Mouse (Mus musculus): ENCODE data around the gene Zbtb12. TPM values are rescaled to one million over a fixed set of nuclear protein-coding genes. Genes with fewer than 3 reads are reported as not detected.
"Not testable (repeated sequence)": the region's sequence is repeated elsewhere in the genome, so short reads cannot be mapped to it uniquely, and the experiment has no call there.

Gene Zbtb12
- total RNA-seq (2015) (0.78 and 1.1 TPM in 2 replicates), total RNA-seq (2017) (0.98 and 1.0 TPM in 2 replicates)

DNA sequence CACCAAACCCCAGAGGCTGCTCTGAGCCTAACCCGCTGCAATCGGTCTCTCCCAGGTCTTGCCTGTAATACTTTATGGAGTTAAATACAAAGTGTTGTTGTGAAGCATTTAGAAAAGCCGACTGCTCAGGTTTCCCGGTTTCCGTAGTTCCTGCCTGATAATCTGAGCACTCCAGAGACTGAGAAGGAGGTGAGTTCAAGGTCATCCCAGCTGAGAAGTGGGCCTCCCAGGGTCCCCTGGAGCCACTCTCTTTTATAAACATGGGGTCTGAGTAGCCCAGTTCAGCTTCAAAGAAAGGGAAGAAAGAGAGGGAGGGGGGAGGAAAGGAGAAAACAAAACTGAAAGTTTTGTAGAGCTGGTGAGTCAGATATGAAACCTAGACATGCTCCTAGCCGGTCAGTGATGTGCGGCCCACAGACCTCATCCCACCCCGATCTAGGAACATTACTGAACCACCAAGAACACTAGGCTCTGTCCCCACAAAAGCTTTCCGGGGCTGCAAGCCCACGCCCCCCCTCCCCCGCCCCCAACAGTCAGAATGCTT, at the start of gene Zbtb12:
Gene Zbtb12, plus strand, starts transcription at position 148 of the 544 bp plus-strand sequence.
- ATAC-seq (ENCODE audit: poor library complexity, severe bottlenecking): no peak

DNA sequence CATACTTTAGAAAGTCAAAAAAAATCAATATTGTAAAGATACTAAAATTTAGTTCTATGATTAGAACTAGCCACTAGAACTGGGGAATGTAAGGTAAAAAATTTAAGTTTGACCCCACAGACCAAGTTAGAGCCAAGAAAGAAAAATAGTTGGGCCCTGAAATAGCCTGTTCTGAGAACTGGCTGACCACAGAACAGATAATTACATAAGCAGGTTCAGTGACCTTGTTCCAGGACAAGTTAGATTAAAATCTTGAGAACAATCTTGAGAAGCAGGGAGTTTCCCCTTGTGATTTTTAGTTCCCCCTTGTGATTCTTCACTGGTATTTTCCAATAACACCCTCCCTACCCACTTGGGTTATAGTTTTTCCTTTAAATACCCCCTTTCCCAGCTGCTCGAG, 48.5 kb upstream of the Zbtb12 start:
- not testable (repeated sequence) for ATAC-seq (ENCODE audit: poor library complexity, severe bottlenecking)

DNA sequence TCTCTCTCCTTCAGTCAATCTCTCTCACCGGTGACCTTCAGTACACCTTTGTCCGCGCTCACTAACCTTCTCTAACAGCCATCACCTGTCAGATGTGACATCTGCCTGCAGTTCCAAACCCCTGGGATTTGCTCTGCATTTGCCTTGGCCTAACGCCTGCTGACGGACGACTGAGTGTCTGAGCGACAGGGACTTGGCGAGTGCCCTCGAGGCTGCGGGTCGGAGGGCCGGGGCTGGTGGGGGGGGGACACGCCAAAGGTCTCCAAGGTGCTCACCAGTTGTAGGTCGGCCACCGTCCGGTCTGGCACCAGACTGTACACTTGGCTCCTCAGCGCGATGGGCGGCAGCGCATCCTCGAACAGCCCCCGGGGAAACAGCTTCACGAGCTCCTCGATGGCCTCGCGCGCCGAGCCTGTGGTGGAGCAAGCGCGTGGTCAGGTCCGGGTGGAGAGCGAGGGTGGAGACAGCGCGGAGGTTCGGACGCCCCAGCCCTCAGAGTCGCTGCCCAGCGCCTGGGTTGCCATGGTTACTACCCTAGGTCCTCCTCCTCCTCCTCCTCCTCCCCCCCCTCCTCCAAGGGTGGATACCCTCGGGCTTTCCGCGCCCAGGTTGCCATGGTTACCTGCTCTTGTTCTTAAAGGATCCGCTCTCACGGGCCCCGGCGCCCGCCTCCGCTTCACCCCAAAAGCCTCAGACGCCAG, 43.0 kb upstream of the Zbtb12 start:
- ATAC-seq (ENCODE audit: poor library complexity, severe bottlenecking): peak; percentile 71

DNA sequence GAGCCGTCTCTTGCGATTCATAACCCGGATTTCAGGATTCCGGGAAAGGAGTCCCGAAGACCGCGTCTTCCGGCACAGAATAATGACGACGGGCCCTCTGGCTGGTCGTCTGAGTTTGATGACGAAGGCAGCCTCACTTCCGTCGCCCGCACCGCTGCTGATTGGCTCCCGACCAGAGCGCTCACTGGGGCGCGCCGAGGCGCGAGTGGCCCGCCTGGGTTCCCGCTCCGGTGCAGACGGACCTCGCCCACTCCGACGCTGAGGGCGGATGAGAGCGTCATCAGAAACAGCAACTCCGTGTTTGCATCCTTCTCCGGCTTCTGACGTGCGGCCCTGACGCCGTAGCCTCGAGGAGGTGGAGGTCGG, 42.4 kb upstream of the Zbtb12 start, which contains the start of the genes Stk19 and Dxo:
Gene Stk19, minus strand, starts transcription at position 90 of the 366 bp plus-strand sequence.
Gene Dxo, plus strand, starts transcription at position 164 of the 366 bp plus-strand sequence.
- ATAC-seq (ENCODE audit: poor library complexity, severe bottlenecking): peak; percentile 98

DNA sequence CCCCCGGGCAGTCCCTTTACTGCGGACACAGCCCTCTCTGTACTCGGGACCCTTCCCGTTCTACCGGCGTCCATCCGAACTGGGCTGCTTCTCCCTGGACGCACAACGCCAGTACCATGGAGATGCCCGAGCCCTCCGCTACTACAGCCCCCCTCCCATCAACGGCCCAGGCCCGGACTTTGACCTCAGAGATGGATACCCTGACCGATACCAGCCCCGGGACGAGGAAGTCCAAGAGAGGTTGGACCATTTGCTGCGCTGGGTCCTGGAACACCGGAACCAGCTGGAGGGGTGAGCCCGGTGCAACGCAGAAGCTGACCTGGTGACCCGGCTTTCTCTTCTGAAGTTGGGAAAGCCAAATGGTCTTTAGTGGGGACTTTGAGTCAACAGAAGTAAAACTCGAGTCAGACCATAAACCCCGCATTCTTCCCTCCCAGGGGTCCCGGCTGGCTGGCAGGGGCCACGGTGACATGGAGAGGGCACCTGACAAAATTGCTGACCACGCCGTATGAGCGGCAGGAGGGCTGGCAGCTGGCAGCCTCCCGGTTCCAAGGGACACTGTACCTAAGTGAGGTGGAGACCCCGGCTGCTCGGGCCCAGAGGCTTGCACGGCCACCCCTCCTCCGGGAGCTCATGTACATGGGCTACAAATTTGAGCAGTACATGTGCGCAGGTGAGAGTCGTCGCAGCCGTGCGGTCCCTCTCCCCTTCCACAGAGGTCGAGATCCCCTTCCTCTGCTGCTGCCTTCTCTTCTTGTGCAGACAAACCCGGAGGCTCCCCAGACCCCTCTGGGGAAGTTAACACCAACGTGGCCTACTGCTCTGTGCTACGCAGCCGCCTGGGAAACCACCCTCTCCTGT, 41.6 kb upstream of the Zbtb12 start:
- ATAC-seq (ENCODE audit: poor library complexity, severe bottlenecking): peak; percentile 10

GRCm38 (mm10) chr17:34838785-34839184, 40.5 kb upstream of the Zbtb12 start:
- ATAC-seq (ENCODE audit: poor library complexity, severe bottlenecking): no peak

- ATAC-seq (ENCODE audit: poor library complexity, severe bottlenecking): no peak
These were observed 38.5 kb upstream of the Zbtb12 start for GRCm38 (mm10) chr17:34840736-34841307.

GRCm38 (mm10) chr17:34844884-34845283, 34.4 kb upstream of the Zbtb12 start:
- no peak for ATAC-seq (ENCODE audit: poor library complexity, severe bottlenecking)

GRCm38 (mm10) chr17:34847192-34847591, 32.1 kb upstream of the Zbtb12 start:
- no peak for ATAC-seq (ENCODE audit: poor library complexity, severe bottlenecking)

- no peak for ATAC-seq (ENCODE audit: poor library complexity, severe bottlenecking)
These were observed 31.7 kb upstream of the Zbtb12 start for GRCm38 (mm10) chr17:34847615-34848014.

- peak; percentile 100 for ATAC-seq (ENCODE audit: poor library complexity, severe bottlenecking)
These were observed 29.4 kb upstream of the Zbtb12 start, which contains the start of the genes Skiv2l and Nelfe for GRCm38 (mm10) chr17:34849722-34850516. Gene Skiv2l (minus strand): TSS chr17:34850210. Gene Nelfe (plus strand): TSS chr17:34850391.

GRCm38 (mm10) chr17:34850517-34851125, 28.7 kb upstream of the Zbtb12 start:
- ATAC-seq (ENCODE audit: poor library complexity, severe bottlenecking): peak; percentile 20; the same call in 1 of the 2 replicates

- ATAC-seq (ENCODE audit: poor library complexity, severe bottlenecking): no peak
These were observed 25.8 kb upstream of the Zbtb12 start for GRCm38 (mm10) chr17:34853511-34853910.

GRCm38 (mm10) chr17:34854761-34855160, 24.5 kb upstream of the Zbtb12 start:
- ATAC-seq (ENCODE audit: poor library complexity, severe bottlenecking): no peak

- ATAC-seq (ENCODE audit: poor library complexity, severe bottlenecking): peak; percentile 77
These were observed 23.5 kb upstream of the Zbtb12 start for GRCm38 (mm10) chr17:34855825-34856224.

DNA sequence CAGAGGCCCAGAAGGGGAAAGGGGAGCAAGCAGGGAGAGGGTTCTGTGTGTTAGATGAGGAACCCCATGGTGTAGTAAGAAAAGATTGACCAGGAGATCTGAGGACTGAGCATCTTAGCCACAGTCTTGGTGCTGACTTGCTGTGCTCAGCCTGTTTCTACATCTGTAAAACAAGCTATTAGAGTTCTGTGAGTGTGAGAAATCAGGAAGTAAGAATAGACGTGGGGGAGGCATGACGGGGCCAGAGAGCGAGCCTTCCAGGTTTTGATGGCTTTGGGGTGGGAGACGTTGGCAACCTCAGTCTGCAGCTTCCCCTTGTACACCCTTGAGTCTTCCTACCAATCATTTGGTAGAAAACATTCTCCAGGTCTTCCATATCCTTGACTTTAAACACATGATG, 20.6 kb upstream of the Zbtb12 start:
- ATAC-seq (ENCODE audit: poor library complexity, severe bottlenecking): no peak

DNA sequence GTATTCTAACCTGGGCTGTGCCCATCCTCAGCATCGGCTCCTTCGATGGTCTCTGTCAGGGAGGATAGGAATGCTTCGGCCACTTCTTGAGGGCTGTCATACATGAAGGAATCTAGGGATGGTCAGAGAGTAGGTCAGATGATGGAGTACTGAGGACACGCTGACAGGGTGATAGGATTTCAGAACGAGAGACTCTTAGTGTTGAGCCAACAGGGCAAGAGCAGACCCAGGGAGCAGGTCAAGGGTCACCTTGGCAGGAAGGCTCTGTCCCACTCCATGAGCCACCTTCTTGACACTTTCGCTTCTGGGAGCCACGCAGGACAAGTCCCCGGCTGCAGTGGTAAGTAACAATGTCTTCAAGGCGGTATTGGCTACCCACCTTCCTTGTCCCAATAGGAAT, 18.8 kb upstream of the Zbtb12 start:
- no peak for ATAC-seq (ENCODE audit: poor library complexity, severe bottlenecking)

DNA sequence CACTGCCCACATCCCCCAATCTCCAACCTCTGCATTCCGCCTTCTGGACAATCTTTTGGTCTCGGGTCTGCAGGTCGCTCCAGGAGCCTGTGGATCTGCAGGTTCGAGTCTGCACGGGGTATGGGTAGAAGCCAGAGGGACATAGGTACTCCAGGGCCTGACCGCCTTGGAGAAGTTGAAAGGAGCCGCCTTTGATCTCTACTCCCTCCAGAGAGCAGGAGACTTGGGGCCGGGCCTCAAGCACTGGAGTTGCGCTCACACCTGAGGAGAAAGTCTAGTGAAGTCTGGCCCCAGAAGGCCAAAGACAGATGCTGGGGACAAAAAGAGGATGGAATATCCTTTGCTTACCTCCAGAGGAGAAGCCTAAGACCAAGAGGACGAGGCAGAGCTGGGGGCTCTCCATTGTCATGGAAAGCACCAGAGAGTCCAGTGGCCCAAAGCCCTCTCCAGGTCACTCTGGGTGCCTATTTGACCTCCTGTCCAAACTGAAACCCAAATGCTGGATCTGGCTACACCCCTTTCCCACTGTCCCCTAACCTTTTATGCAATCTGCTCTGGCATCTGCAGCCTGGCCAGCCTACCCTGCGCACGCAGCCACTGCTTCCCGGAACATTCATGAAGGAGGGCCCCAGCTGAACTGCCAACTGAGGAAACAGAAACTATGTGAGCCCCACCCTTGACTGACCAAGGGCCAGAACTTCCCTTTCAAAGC, 17.4 kb upstream of the Zbtb12 start:
- no peak for ATAC-seq (ENCODE audit: poor library complexity, severe bottlenecking)

DNA sequence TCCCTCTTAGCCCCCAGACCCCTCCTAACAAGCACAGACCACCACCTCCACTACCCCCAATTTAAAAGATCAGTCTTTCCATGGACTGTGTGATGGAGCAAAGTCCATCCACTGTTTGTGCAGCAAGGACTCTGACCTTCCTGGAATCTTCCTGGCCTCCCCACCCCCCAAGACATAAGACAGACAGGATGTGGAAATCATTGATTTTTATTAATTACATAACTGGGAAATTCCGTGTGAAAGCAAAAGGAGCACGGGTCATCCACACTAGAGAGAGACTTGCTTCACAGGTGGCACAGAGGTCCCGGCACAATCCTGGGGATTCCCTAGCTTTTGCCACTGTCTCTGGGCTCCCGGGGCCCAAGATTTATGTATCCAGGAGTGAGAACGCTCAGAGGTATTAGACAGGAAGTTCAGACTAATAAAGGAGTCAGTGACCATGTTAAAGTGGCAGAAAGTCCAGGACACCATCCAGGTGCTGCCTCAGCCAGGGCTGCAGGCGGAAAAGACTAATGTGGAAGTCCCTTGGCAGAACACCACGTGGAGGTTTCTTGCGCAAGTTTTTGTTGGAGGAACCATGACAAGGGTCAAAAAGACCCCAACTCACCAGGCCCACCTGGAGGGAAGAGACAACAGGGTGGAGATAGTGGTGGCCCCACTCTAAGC, 16.7 kb upstream of the Zbtb12 start, which contains the start of gene Cfb:
Gene Cfb, minus strand, starts transcription at position 103 of the 666 bp plus-strand sequence.
- no peak for ATAC-seq (ENCODE audit: poor library complexity, severe bottlenecking)

Data from megakaryocyte, adult 5-6 weeks (primary cell).